ENCODE assay signal across 8 mouse cellular contexts in the genomic region with DNA sequence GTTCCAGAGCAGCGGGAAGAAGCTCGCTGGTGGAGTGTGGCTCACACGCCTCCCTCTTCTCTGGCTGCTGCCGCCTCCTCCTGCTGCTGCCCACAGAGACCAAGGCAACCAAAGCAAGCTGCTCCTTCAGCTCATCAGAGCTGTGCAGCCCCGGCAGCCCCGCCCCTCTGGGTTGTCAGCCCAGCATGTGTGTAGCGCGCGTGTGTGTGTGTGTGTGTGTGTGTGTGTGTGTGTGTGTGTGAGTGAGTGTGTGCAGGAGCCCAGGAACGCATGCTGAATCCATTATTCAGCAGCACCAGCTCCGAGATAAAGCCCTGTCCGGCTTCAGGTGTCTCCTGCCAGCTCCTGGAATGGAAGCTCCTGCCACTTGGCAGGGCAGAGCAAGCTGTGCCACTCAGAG. TPM values are rescaled to one million over a fixed set of nuclear protein-coding genes. Genes with fewer than 3 reads are reported as not detected.
A peak's percentile ranks its signal among the peaks of the same experiment; 100 is the strongest.
DNase-seq lines count a peak whose midpoint lies in the region; ATAC-seq and TF ChIP-seq lines count a peak whose summit lies in the region.

A gene (minus strand): TSS at position 112 of the 400 bp plus-strand sequence.

- H3K36me3 ChIP-seq in intestine, embryonic 14.5 days (ENCODE audit: control insufficient read depth, insufficient read depth, low read length): no peaks in the 10 kb centered on the region
- H3K36me3 ChIP-seq in intestine, postnatal 0 days (ENCODE audit: control insufficient read depth, insufficient read depth): no peaks in the 10 kb centered on the region
- no peaks in the 10 kb centered on the region for H3K36me3 ChIP-seq in heart, embryonic 13.5 days
- no peaks in the 10 kb centered on the region for H3K36me3 ChIP-seq in neural tube, embryonic 11.5 days (ENCODE audit: control insufficient read depth, insufficient read depth, low read length)

- no peak within 1 kb of the TSS for H3K9ac ChIP-seq in intestine, embryonic 14.5 days (ENCODE audit: low read length)
- no peak within 1 kb of the TSS for H3K9ac ChIP-seq in intestine, postnatal 0 days (ENCODE audit: low read depth, low read length)
- H3K9ac ChIP-seq in heart, embryonic 13.5 days: peak within 1 kb of the TSS; percentile 33; the same call in 1 of the 2 replicates
- H3K9ac ChIP-seq in neural tube, embryonic 11.5 days (ENCODE audit: low read length): no peak within 1 kb of the TSS

- no peaks in the 10 kb centered on the region for H3K9me3 ChIP-seq in intestine, embryonic 14.5 days (ENCODE audit: control insufficient read depth, low read length)
- H3K9me3 ChIP-seq in intestine, postnatal 0 days (ENCODE audit: control insufficient read depth): no peaks in the 10 kb centered on the region
- H3K9me3 ChIP-seq in heart, embryonic 13.5 days: no peaks in the 10 kb centered on the region
- H3K9me3 ChIP-seq in neural tube, embryonic 11.5 days (ENCODE audit: control insufficient read depth, low read length): no peaks in the 10 kb centered on the region

- no peak within 1 kb of the TSS for H3K27ac ChIP-seq in intestine, embryonic 14.5 days (ENCODE audit: low read depth)
- no peak within 1 kb of the TSS for H3K27ac ChIP-seq in intestine, postnatal 0 days (ENCODE audit: low read depth, low read length)
- H3K27ac ChIP-seq in heart, embryonic 13.5 days (replicated peaks): no peak within 1 kb of the TSS
- H3K27ac ChIP-seq in neural tube, embryonic 11.5 days (ENCODE audit: low read depth, low read length): no peak within 1 kb of the TSS

- 18% methylated on average over 11 of the region's 12 CpGs for WGBS in intestine, embryonic 14.5 days
- WGBS in intestine, postnatal 0 days: 14% methylated on average over 12 of the region's 12 CpGs
- WGBS in heart, embryonic 13.5 days: 23% methylated on average over 12 of the region's 12 CpGs
- 50% methylated on average over 11 of the region's 12 CpGs for WGBS in neural tube, embryonic 11.5 days

- peak within 1 kb of the TSS; percentile 23; the same call in 1 of the 2 replicates for H3K4me2 ChIP-seq in intestine, embryonic 14.5 days (ENCODE audit: low read length)
- no peak within 1 kb of the TSS for H3K4me2 ChIP-seq in intestine, postnatal 0 days (replicated peaks; ENCODE audit: low read depth)
- H3K4me2 ChIP-seq in heart, embryonic 13.5 days: peak within 1 kb of the TSS; percentile 34
- no peak within 1 kb of the TSS for H3K4me2 ChIP-seq in neural tube, embryonic 11.5 days (ENCODE audit: low read depth)

- peak; percentile 63 for ATAC-seq in intestine, embryonic 14.5 days (replicated peaks; ENCODE audit: low FRiP score, low TSS enrichment, low read depth)
- no peak for ATAC-seq in intestine, postnatal 0 days
- no peak for ATAC-seq in heart, embryonic 13.5 days (ENCODE audit: extremely low read depth, insufficient number of reproducible peaks, low FRiP score, low TSS enrichment)
- ATAC-seq in neural tube, embryonic 11.5 days (ENCODE audit: insufficient read depth, low FRiP score, low TSS enrichment): no peak

- peaks cover 15% of the 10 kb centered on the region for H3K27me3 ChIP-seq in intestine, embryonic 14.5 days (replicated peaks; ENCODE audit: control insufficient read depth, insufficient read depth, low read length)
- peaks cover 11% of the 10 kb centered on the region for H3K27me3 ChIP-seq in intestine, postnatal 0 days (replicated peaks; ENCODE audit: control insufficient read depth, insufficient read depth, low read length)
- H3K27me3 ChIP-seq in heart, embryonic 13.5 days (replicated peaks): peaks cover 87% of the 10 kb centered on the region
- H3K27me3 ChIP-seq in neural tube, embryonic 11.5 days (ENCODE audit: control insufficient read depth, insufficient read depth, low read length): peaks cover 7% of the 10 kb centered on the region

- no peak for TF ChIP-seq CTCF in intestine, postnatal 0 days (IDR thresholded peaks at IDR 0.05; ENCODE audit: low read depth)

- H3K4me3 ChIP-seq in intestine, embryonic 14.5 days (ENCODE audit: low read depth, low read length): no peak within 1 kb of the TSS
- no peak within 1 kb of the TSS for H3K4me3 ChIP-seq in intestine, postnatal 0 days (ENCODE audit: low read depth, low read length)
- no peak within 1 kb of the TSS; the same call in 1 of the 2 replicates for H3K4me3 ChIP-seq in heart, embryonic 13.5 days
- H3K4me3 ChIP-seq in neural tube, embryonic 11.5 days (ENCODE audit: low read depth, low read length): no peak within 1 kb of the TSS

- H3K4me1 ChIP-seq in intestine, embryonic 14.5 days (replicated peaks; ENCODE audit: control insufficient read depth, insufficient read depth, low read length): peaks cover 9% of the 10 kb centered on the region
- H3K4me1 ChIP-seq in intestine, postnatal 0 days (replicated peaks; ENCODE audit: control insufficient read depth, insufficient read depth, low read length): no peaks in the 10 kb centered on the region
- peaks cover 21% of the 10 kb centered on the region for H3K4me1 ChIP-seq in heart, embryonic 13.5 days
- no peaks in the 10 kb centered on the region for H3K4me1 ChIP-seq in neural tube, embryonic 11.5 days (ENCODE audit: control insufficient read depth, insufficient read depth, low read length)

- DNase-seq in intestine, embryonic 14.5 days (ENCODE audit: low spot score): no peak
- peak; percentile 67 to 68 for DNase-seq in cerebellum, postnatal 10 days
- peak; percentile 45 for DNase-seq in left cerebral cortex, adult 11 months (ENCODE audit: low spot score)
- peak; percentile 27 for DNase-seq in neural tube, embryonic 11.5 days (ENCODE audit: low spot score)
- DNase-seq in thymus, postnatal 10 days (ENCODE audit: low spot score in 2 of 2): no peak
- no peak for DNase-seq in ovary, postnatal 14 days (ENCODE audit: low spot score)

RNA-seq across cellular contexts. Expression of the gene that starts here (rescaled TPM):
- 1.2 and 1.3 TPM in 2 replicates for polyA plus RNA-seq in intestine, embryonic 14.5 days (2014; fragmentation: Nextera tagmentation; extraction: Ambion mirVana)
- polyA plus RNA-seq in intestine, postnatal 0 days (2015; fragmentation: Nextera tagmentation; extraction: Ambion mirVana): 0.05 and 0.09 TPM in 2 replicates
- polyA plus RNA-seq in heart, embryonic 13.5 days (2015; fragmentation: Nextera tagmentation; extraction: Ambion mirVana): 0.08 and 0.16 TPM in 2 replicates
- 0.04 and 0.18 TPM in 2 replicates for polyA plus RNA-seq in neural tube, embryonic 11.5 days (2014; fragmentation: Nextera tagmentation; extraction: Ambion mirVana)

Comparison
In these comparisons a context has a peak if more than half of its experiments do, and no peak if none do; other contexts are left out.
1. H3K4me2 ChIP-seq: peak in intestine, embryonic 14.5 days (single experiment) and heart, embryonic 13.5 days (single experiment); none in intestine, postnatal 0 days (single experiment) and neural tube, embryonic 11.5 days (single experiment).
2. Peak in DNase-seq in neural tube, embryonic 11.5 days; RNA of the gene not detected or under 1 TPM.
3. DNase-seq: peak in cerebellum, postnatal 10 days (2 of 2) and left cerebral cortex, adult 11 months (single experiment); none in intestine, embryonic 14.5 days (single experiment), thymus, postnatal 10 days (0 of 2) and ovary, postnatal 14 days (single experiment).